Mouse (Mus musculus) heart, embryonic 12.5 days (tissue): ENCODE measurements around the gene Timm29. TPM values are rescaled to one million over a fixed set of nuclear protein-coding genes. Genes with fewer than 3 reads are reported as not detected.

Source experiments
- ATAC-seq: fragments of 200-750 bp; cut with Nextera tagmentation; 2 replicates; pipeline ENCODE4 v1.8.0; 2017; ENCODE audit warnings: moderate TSS enrichment, moderate library complexity; ENCODE audit not compliant: insufficient number of reproducible peaks, low FRiP score
- H3K27ac ChIP-seq: fragments of 300-500 bp; sonication (generic); 2 replicates; pipeline ENCODE4 v1.5.1; 2016; ENCODE audit warnings: mild to moderate bottlenecking, moderate library complexity; ENCODE audit not compliant: poor library complexity, severe bottlenecking
- H3K27me3 ChIP-seq: fragments of 300-500 bp; sonication (generic); replicated peaks from 2 replicates; pipeline ENCODE4 v1.6.1; 2016; ENCODE audit warnings: mild to moderate bottlenecking, moderate library complexity
- H3K36me3 ChIP-seq: fragments of 300-500 bp; sonication (generic); 2 replicates; pipeline ENCODE4 v1.6.1; 2016; ENCODE audit warnings: mild to moderate bottlenecking, moderate library complexity
- H3K4me1 ChIP-seq: fragments of 300-500 bp; sonication (generic); replicated peaks from 2 replicates; pipeline ENCODE4 v1.6.1; 2016; ENCODE audit warnings: mild to moderate bottlenecking
- H3K4me2 ChIP-seq: fragments of 300-500 bp; sonication (generic); 2 replicates; pipeline ENCODE4 v1.6.1; 2016; ENCODE audit warnings: mild to moderate bottlenecking, moderate library complexity
- H3K4me3 ChIP-seq: fragments of 300-500 bp; sonication (generic); 2 replicates; pipeline ENCODE4 v1.5.1; 2016; ENCODE audit warnings: mild to moderate bottlenecking
- H3K9ac ChIP-seq: fragments of 300-500 bp; sonication (generic); 2 replicates; pipeline ENCODE4 v1.6.1; 2016; ENCODE audit warnings: mild to moderate bottlenecking, moderate library complexity
- H3K9me3 ChIP-seq: fragments of 300-500 bp; sonication (generic); replicated peaks from 2 replicates; pipeline ENCODE4 v1.6.1; 2016; ENCODE audit warnings: mild to moderate bottlenecking, moderate library complexity
- WGBS: fragments of 180-500 bp; shearing (Covaris S2); methylation state at CpG from one replicate; pipeline ENCODE4 v1.1.7; 2016; 5-methylcytosine and 5-hydroxymethylcytosine counted together
- polyA plus RNA-seq: library from polyadenylated mRNA; unstranded; fragments of >200 nt; fragmentation: Nextera tagmentation; extraction: Ambion mirVana; gene quantifications from 2 replicates; pipeline ENCODE4 v1.2.1, GENCODE M21; 2016

Timm29 gene
- polyA plus RNA-seq, 1 experiment from 2014 or later = 33.6 TPM

GRCm38 (mm10) chr9:21558366-21558765 is 34.2 kb upstream of the Timm29 start:
- peak; percentile 89 for ATAC-seq
- WGBS = 43% methylated on average over 4 of the region's 4 CpGs
- Histone ChIP-seq H3K9ac (no peak overlapping the region), H3K36me3 (peaks cover 25% of the 10 kb centered on the region), H3K27ac (peak overlapping the region; percentile 52), H3K4me1 (peaks cover 51% of the 10 kb centered on the region), H3K4me3 (no peak overlapping the region), H3K27me3 (no peaks in the 10 kb centered on the region), H3K4me2 (peak overlapping the region; percentile 11; the same call in 1 of the 2 replicates), H3K9me3 (no peaks in the 10 kb centered on the region)

GRCm38 (mm10) chr9:21559151-21559550 is 33.4 kb upstream of the Timm29 start:
- peaks cover 46% of the 10 kb centered on the region for H3K4me1 ChIP-seq
- ATAC-seq = no peak
- H3K36me3 ChIP-seq = peaks cover 24% of the 10 kb centered on the region
- no peak overlapping the region for H3K4me3 ChIP-seq
- H3K9ac ChIP-seq = no peak overlapping the region
- 86% methylated on average over 3 of the region's 3 CpGs for WGBS
- H3K27ac ChIP-seq = peak overlapping the region; percentile 15; the same call in 1 of the 2 replicates
- no peaks in the 10 kb centered on the region for H3K27me3 ChIP-seq
- H3K4me2 ChIP-seq = no peak overlapping the region
- H3K9me3 ChIP-seq = no peaks in the 10 kb centered on the region

- WGBS = 76% methylated on average over 1 of the region's 1 CpGs
- Histone ChIP-seq H3K4me3 (no peak overlapping the region), H3K36me3 (peaks cover 19% of the 10 kb centered on the region), H3K4me1 (peaks cover 32% of the 10 kb centered on the region), H3K9me3 (no peaks in the 10 kb centered on the region), H3K27ac (no peak overlapping the region), H3K27me3 (no peaks in the 10 kb centered on the region), H3K9ac (no peak overlapping the region), H3K4me2 (no peak overlapping the region)
- no peak for ATAC-seq
These were observed 28.1 kb upstream of the Timm29 start for GRCm38 (mm10) chr9:21564420-21564819.

- no peak for ATAC-seq
- H3K27me3 ChIP-seq = no peaks in the 10 kb centered on the region
- H3K4me2 ChIP-seq = no peak overlapping the region
- H3K4me1 ChIP-seq = peaks cover 32% of the 10 kb centered on the region
- H3K9me3 ChIP-seq = no peaks in the 10 kb centered on the region
- no peak overlapping the region for H3K4me3 ChIP-seq
- H3K27ac ChIP-seq = peak overlapping the region; percentile 0; the same call in 1 of the 2 replicates
- peaks cover 25% of the 10 kb centered on the region for H3K36me3 ChIP-seq
- no peak overlapping the region for H3K9ac ChIP-seq
- 52% methylated on average over 4 of the region's 4 CpGs for WGBS
These were observed 27.4 kb upstream of the Timm29 start for GRCm38 (mm10) chr9:21565004-21565586.

GRCm38 (mm10) chr9:21566538-21566937 is 26.0 kb upstream of the Timm29 start:
- 63% methylated on average over 1 of the region's 1 CpGs for WGBS
- Histone ChIP-seq H3K36me3 (peaks cover 32% of the 10 kb centered on the region), H3K4me2 (no peak overlapping the region), H3K27me3 (no peaks in the 10 kb centered on the region), H3K9ac (no peak overlapping the region), H3K9me3 (no peaks in the 10 kb centered on the region), H3K27ac (no peak overlapping the region), H3K4me3 (no peak overlapping the region), H3K4me1 (peaks cover 32% of the 10 kb centered on the region)
- no peak for ATAC-seq

- Histone ChIP-seq H3K4me2 (no peak overlapping the region), H3K9ac (no peak overlapping the region), H3K4me3 (no peak overlapping the region), H3K4me1 (peaks cover 32% of the 10 kb centered on the region), H3K9me3 (no peaks in the 10 kb centered on the region), H3K36me3 (peaks cover 35% of the 10 kb centered on the region), H3K27me3 (no peaks in the 10 kb centered on the region), H3K27ac (no peak overlapping the region)
- ATAC-seq = no peak
- WGBS = 72% methylated on average over 2 of the region's 2 CpGs
These were observed 25.5 kb upstream of the Timm29 start for GRCm38 (mm10) chr9:21567051-21567450.

GRCm38 (mm10) chr9:21568657-21569255 is 23.8 kb upstream of the Timm29 start:
- WGBS = 90% methylated on average over 8 of the region's 8 CpGs
- Histone ChIP-seq H3K27ac (no peak overlapping the region), H3K27me3 (no peaks in the 10 kb centered on the region), H3K4me1 (peaks cover 29% of the 10 kb centered on the region), H3K36me3 (peaks cover 50% of the 10 kb centered on the region), H3K4me2 (no peak overlapping the region), H3K4me3 (no peak overlapping the region), H3K9me3 (no peaks in the 10 kb centered on the region), H3K9ac (no peak overlapping the region)
- no peak for ATAC-seq

- WGBS = 94% methylated on average over 8 of the region's 8 CpGs
- no peak overlapping the region for H3K4me2 ChIP-seq
- no peak for ATAC-seq
- no peaks in the 10 kb centered on the region for H3K27me3 ChIP-seq
- H3K4me1 ChIP-seq = no peaks in the 10 kb centered on the region
- no peak overlapping the region for H3K27ac ChIP-seq
- H3K9ac ChIP-seq = no peak overlapping the region
- no peak overlapping the region for H3K4me3 ChIP-seq
- no peaks in the 10 kb centered on the region for H3K9me3 ChIP-seq
- peaks cover 89% of the 10 kb centered on the region for H3K36me3 ChIP-seq
These were observed 18.3 kb upstream of the Timm29 start for GRCm38 (mm10) chr9:21574012-21574801.

- no peaks in the 10 kb centered on the region for H3K4me1 ChIP-seq
- no peaks in the 10 kb centered on the region for H3K27me3 ChIP-seq
- H3K27ac ChIP-seq = no peak overlapping the region
- WGBS = 96% methylated on average over 10 of the region's 10 CpGs
- peaks cover 89% of the 10 kb centered on the region for H3K36me3 ChIP-seq
- no peak overlapping the region for H3K4me3 ChIP-seq
- no peaks in the 10 kb centered on the region for H3K9me3 ChIP-seq
- H3K9ac ChIP-seq = no peak overlapping the region
- H3K4me2 ChIP-seq = no peak overlapping the region
- no peak for ATAC-seq
These were observed 17.3 kb upstream of the Timm29 start for GRCm38 (mm10) chr9:21575253-21575652.

GRCm38 (mm10) chr9:21576286-21576685 is 16.2 kb upstream of the Timm29 start:
- Histone ChIP-seq H3K27me3 (no peaks in the 10 kb centered on the region), H3K4me1 (no peaks in the 10 kb centered on the region), H3K36me3 (peaks cover 90% of the 10 kb centered on the region), H3K9me3 (no peaks in the 10 kb centered on the region), H3K4me3 (no peak overlapping the region), H3K4me2 (no peak overlapping the region), H3K27ac (no peak overlapping the region), H3K9ac (no peak overlapping the region)
- WGBS = 100% methylated on average over 1 of the region's 1 CpGs
- ATAC-seq = no peak

GRCm38 (mm10) chr9:21578226-21578625 is 14.3 kb upstream of the Timm29 start:
- 78% methylated on average over 3 of the region's 3 CpGs for WGBS
- H3K9me3 ChIP-seq = no peaks in the 10 kb centered on the region
- no peak overlapping the region for H3K27ac ChIP-seq
- H3K27me3 ChIP-seq = no peaks in the 10 kb centered on the region
- H3K4me2 ChIP-seq = no peak overlapping the region
- H3K4me1 ChIP-seq = no peaks in the 10 kb centered on the region
- no peak overlapping the region for H3K4me3 ChIP-seq
- peaks cover 90% of the 10 kb centered on the region for H3K36me3 ChIP-seq
- ATAC-seq = no peak
- no peak overlapping the region for H3K9ac ChIP-seq
